Mouse (Mus musculus): ENCODE data around the gene Qpct.

DNA sequence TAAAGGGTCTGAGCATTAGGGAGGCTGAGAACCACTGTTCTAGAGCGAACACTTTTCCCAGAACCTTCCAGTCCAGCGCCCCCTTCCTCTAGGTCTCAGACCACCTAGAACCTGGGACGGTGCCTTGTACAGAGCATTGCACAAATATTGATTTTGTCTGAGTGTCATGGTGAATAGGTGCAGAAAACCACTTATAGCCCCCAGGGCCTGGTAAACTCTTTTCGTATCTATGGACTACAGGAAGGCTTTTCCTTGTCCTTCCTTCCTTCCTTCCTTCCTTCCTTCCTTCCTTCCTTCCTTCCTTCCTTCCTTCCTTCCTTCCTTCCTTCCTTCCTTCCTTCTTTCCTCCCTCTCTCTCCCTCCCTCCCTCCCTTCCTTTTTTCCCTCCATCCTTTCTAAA is at the start of gene Qpct:
- TF ChIP-seq CTCF (IDR thresholded peaks at IDR 0.05; ENCODE audit: extremely low read depth, insufficient read depth, insufficient read length, insufficient replicate concordance) (no peak), POLR2A (IDR thresholded peaks at IDR 0.05; ENCODE audit: low read depth, low read length) (no peak)

All from spleen, adult 2 months (tissue).